Mouse (Mus musculus): Measurements from ENCODE around the gene Sh3rf1. TPM values are rescaled to one million over a fixed set of nuclear protein-coding genes. Genes with fewer than 3 reads are reported as not detected.

Sh3rf1 gene
- polyA plus RNA-seq, 1 experiment from 2014 or later: 38.4 TPM

- Histone ChIP-seq H3K27me3 (ENCODE audit: control insufficient read depth, insufficient read depth, low read length) (no peaks in the 10 kb centered on the region), H3K27ac (replicated peaks; ENCODE audit: low read depth, low read length) (no peak overlapping the region), H3K9ac (replicated peaks; ENCODE audit: low read length) (no peak overlapping the region), H3K9me3 (ENCODE audit: control insufficient read depth, low read length) (no peaks in the 10 kb centered on the region), H3K4me2 (ENCODE audit: low read length) (no peak overlapping the region), H3K4me1 (ENCODE audit: control insufficient read depth, insufficient read depth, low read length) (peaks cover 12% of the 10 kb centered on the region), H3K36me3 (ENCODE audit: control insufficient read depth, insufficient read depth, low read length) (no peaks in the 10 kb centered on the region), H3K4me3 (replicated peaks; ENCODE audit: low read depth, low read length) (no peak overlapping the region)
- DNase-seq (no peak), ATAC-seq (ENCODE audit: low FRiP score, low TSS enrichment) (no peak)
- WGBS: 70% methylated on average over 3 of the region's 3 CpGs
Measured at GRCm38 (mm10) chr8:61442988-61443387, 219.3 kb downstream of the Sh3rf1 start.

- peaks cover 12% of the 10 kb centered on the region for H3K4me1 ChIP-seq (ENCODE audit: control insufficient read depth, insufficient read depth, low read length)
- 24% methylated on average over 3 of the region's 3 CpGs for WGBS
- H3K27me3 ChIP-seq (ENCODE audit: control insufficient read depth, insufficient read depth, low read length): no peaks in the 10 kb centered on the region
- H3K9ac ChIP-seq (replicated peaks; ENCODE audit: low read length): no peak overlapping the region
- no peak overlapping the region for H3K4me3 ChIP-seq (replicated peaks; ENCODE audit: low read depth, low read length)
- H3K4me2 ChIP-seq (ENCODE audit: low read length): no peak overlapping the region
- no peaks in the 10 kb centered on the region for H3K36me3 ChIP-seq (ENCODE audit: control insufficient read depth, insufficient read depth, low read length)
- no peaks in the 10 kb centered on the region for H3K9me3 ChIP-seq (ENCODE audit: control insufficient read depth, low read length)
- ATAC-seq (ENCODE audit: low FRiP score, low TSS enrichment) (no peak), DNase-seq (peak; percentile 27)
- H3K27ac ChIP-seq (replicated peaks; ENCODE audit: low read depth, low read length): peak overlapping the region; percentile 5; the same call in 1 of the 2 replicates
Measured at GRCm38 (mm10) chr8:61444358-61444757, 220.7 kb downstream of the Sh3rf1 start.

Other genes with a start within 250 kb of the Sh3rf1 start
- 60.4 and 71.2 TPM in 2 replicates for gene Clcn3, start 240.6 kb upstream of the Sh3rf1 start, polyA plus RNA-seq (2014; fragmentation: Nextera tagmentation; extraction: Ambion mirVana)
- 28.1 and 28.3 TPM in 2 replicates for gene Nek1, start 230.7 kb upstream of the Sh3rf1 start, polyA plus RNA-seq (2014; fragmentation: Nextera tagmentation; extraction: Ambion mirVana)